Mouse (Mus musculus) spleen, adult 2 months (tissue): ENCODE results near the gene Nme9.

Experiments
- CTCF ChIP-seq: fragments of 200-500 bp; IDR thresholded peaks from 2 replicates; pipeline ENCODE4 v1.5.1; 2011; ENCODE audit warnings: mild to moderate bottlenecking, inconsistent platforms; ENCODE audit not compliant: insufficient read depth, insufficient read length, insufficient replicate concordance; ENCODE audit errors: extremely low read depth
- POLR2A ChIP-seq: fragments of 200-500 bp; IDR thresholded peaks from 2 replicates; pipeline ENCODE4 v1.6.1; 2011; ENCODE audit warnings: low read depth, low read length, inconsistent platforms

GRCm38 (mm10) chr9:99425262-99425661 is 26.0 kb upstream of the Nme9 start:
- TF ChIP-seq CTCF: no peak
- no peak for TF ChIP-seq POLR2A
